Mouse (Mus musculus) embryonic fibroblast, embryonic 13.5 days (primary cell): ENCODE results near the gene Gm20708.

Experiments used
- CTCF ChIP-seq: IDR thresholded peaks from 2 replicates; pipeline ENCODE4 v1.5.1; 2011; ENCODE audit warnings: mild to moderate bottlenecking, control low read depth, low read length, moderate library complexity, borderline replicate concordance; ENCODE audit not compliant: insufficient read depth
- POLR2A ChIP-seq: IDR thresholded peaks from 2 replicates; pipeline ENCODE4 v1.6.1; 2011; ENCODE audit warnings: low read depth, mild to moderate bottlenecking, control low read depth, low read length, moderate library complexity

GRCm38 (mm10) chr11:117839021-117839420 is 29.6 kb downstream of the Gm20708 start:
- TF ChIP-seq POLR2A, result no peak
- no peak for TF ChIP-seq CTCF
